Mouse (Mus musculus) liver, embryonic 15.5 days (tissue): ENCODE results near the gene Rtl9. TPM values are rescaled to one million over a fixed set of nuclear protein-coding genes. Genes with fewer than 3 reads are reported as not detected.

Source experiments
- ATAC-seq: fragments of 200-750 bp; cut with Nextera tagmentation; 2 replicates; pipeline ENCODE4 v1.8.0; 2017; ENCODE audit warnings: moderate number of reproducible peaks, mild to moderate bottlenecking, moderate library complexity; ENCODE audit not compliant: insufficient read depth
- H3K27ac ChIP-seq: fragments of 300-500 bp; sonication (generic); replicated peaks from 2 replicates; pipeline ENCODE4 v1.5.1; 2015; ENCODE audit warnings: mild to moderate bottlenecking, inconsistent platforms
- H3K27me3 ChIP-seq: fragments of 300-500 bp; sonication (generic); 2 replicates; pipeline ENCODE4 v1.6.1; 2015; ENCODE audit warnings: mild to moderate bottlenecking, inconsistent platforms
- H3K36me3 ChIP-seq: fragments of 300-500 bp; sonication (generic); replicated peaks from 2 replicates; pipeline ENCODE4 v1.6.1; 2015; ENCODE audit warnings: moderate library complexity, mild to moderate bottlenecking, inconsistent platforms
- H3K4me1 ChIP-seq: fragments of 300-500 bp; sonication (generic); replicated peaks from 2 replicates; pipeline ENCODE4 v1.6.1; 2015; ENCODE audit warnings: inconsistent platforms
- H3K4me2 ChIP-seq: fragments of 300-500 bp; sonication (generic); 2 replicates; pipeline ENCODE4 v1.6.1; 2015; ENCODE audit warnings: moderate library complexity, mild to moderate bottlenecking, inconsistent platforms
- H3K4me3 ChIP-seq: fragments of 300-500 bp; sonication (generic); replicated peaks from 2 replicates; pipeline ENCODE4 v1.5.1; 2015; ENCODE audit warnings: mild to moderate bottlenecking, inconsistent platforms
- H3K9ac ChIP-seq: fragments of 300-500 bp; sonication (generic); 2 replicates; pipeline ENCODE4 v1.6.1; 2015; ENCODE audit warnings: moderate library complexity, mild to moderate bottlenecking, inconsistent platforms
- H3K9me3 ChIP-seq: fragments of 300-500 bp; sonication (generic); replicated peaks from 2 replicates; pipeline ENCODE4 v1.6.1; 2016; ENCODE audit warnings: inconsistent platforms
- WGBS: fragments of 180-500 bp; shearing (Covaris S2); methylation state at CpG from one replicate; pipeline ENCODE4 v1.1.7; 2015; ENCODE audit warnings: mixed read lengths; ENCODE audit not compliant: insufficient replicate concordance; 5-methylcytosine and 5-hydroxymethylcytosine counted together
- polyA plus RNA-seq: library from polyadenylated mRNA; unstranded; fragments of >200 nt; fragmentation: Nextera tagmentation; extraction: Ambion mirVana; gene quantifications from 2 replicates; pipeline ENCODE4 v1.2.1, GENCODE M21; 2015

Gene Rtl9
- polyA plus RNA-seq, result 0.03 TPM in 1 of 2 replicates, not detected in the other

DNA sequence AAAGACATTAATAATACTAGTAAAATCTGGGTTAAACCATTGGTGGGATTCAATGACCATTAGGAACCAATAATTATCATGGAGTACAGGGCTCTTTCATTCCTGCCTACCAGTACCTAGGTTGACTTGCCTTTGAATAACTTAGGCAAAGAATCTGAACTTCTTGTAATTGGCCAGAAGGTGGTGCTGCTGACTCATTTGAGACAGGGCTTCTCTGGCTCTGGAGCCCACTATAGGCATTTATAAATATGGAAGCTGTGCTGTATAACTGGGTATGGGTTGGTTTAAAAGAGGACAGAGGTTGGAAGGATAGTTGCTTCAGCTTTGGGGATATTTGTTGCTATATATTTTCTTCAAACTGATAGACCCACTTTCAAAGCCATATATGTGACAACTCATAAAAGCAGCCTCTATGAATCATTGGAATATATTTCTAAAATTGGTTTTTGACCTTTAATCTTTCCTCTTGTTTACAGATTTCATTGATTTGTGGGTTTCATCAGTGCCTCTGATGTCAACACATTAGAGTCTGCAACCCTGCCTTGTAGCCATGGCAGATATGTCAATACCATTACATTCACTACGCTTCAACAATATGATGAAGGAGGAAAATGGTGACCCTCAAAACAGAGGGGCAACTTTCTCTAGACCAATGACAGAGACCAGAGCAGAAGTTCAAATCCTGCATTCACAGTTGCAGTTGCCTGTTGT lies at the start of gene Rtl9:
Rtl9 (plus strand) TSS at position 551 of the 711 bp plus-strand sequence.
- ATAC-seq, result no peak
- H3K4me2 ChIP-seq, result no peak within 1 kb of the TSS
- H3K27me3 ChIP-seq, result peaks cover 4% of the 10 kb centered on the region; the same call in 1 of the 2 replicates
- H3K9ac ChIP-seq, result no peak within 1 kb of the TSS
- no peak within 1 kb of the TSS for H3K27ac ChIP-seq
- no peak within 1 kb of the TSS for H3K4me3 ChIP-seq
- H3K9me3 ChIP-seq, result no peaks in the 10 kb centered on the region
- 88% methylated on average over 1 of the region's 1 CpGs for WGBS
- H3K4me1 ChIP-seq, result no peaks in the 10 kb centered on the region
- H3K36me3 ChIP-seq, result no peaks in the 10 kb centered on the region

DNA sequence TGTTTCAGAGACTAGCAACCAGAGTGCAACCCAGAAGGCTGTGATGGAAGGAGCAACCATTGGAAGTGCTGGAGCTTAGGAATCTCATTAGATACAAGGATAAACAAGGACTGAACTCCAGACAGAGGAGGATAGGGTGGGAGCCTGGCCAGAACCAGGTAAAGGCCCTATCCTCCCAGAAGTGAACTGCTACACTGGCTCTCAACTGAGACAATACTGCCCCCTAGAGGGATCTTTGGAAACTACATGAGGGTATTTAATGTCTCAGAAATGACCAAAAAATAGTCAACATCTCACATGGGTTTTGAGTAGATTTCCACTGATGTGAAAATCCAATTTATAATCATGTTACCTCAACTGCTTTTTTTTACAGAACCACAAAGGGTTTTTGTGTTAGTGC lies 47.9 kb upstream of the Rtl9 start:
- no peaks in the 10 kb centered on the region for H3K27me3 ChIP-seq
- H3K9me3 ChIP-seq, result no peaks in the 10 kb centered on the region

DNA sequence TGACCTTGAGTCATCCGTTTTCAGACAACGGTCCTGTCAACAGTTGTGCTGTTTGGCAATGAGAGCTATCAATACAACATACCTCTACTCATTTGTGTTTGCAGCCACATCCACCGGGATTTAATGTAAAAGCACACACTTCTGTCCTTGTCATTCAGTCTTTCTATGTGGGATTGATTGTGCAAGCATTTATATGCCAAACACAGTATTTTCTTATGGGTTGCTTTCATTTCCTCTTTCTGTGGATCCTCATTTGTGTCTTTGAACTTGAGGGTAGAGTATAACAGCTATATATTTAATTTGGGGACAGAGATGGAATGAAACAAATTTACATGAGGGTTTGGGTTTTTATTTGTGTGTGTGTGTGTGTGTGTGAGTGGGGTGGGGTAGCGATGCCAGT lies 47.5 kb upstream of the Rtl9 start:
- Histone ChIP-seq H3K4me3 (no peak overlapping the region), H3K4me1 (peaks cover 3% of the 10 kb centered on the region; the same call in 1 of the 2 replicates), H3K4me2 (no peak overlapping the region), H3K27ac (no peak overlapping the region), H3K9ac (no peak overlapping the region), H3K9me3 (no peaks in the 10 kb centered on the region), H3K27me3 (no peaks in the 10 kb centered on the region), H3K36me3 (no peaks in the 10 kb centered on the region)
- 63% methylated on average over 4 of the region's 4 CpGs for WGBS
- ATAC-seq, result no peak

More for the DNA sequence above, 47.9 kb upstream of the Rtl9 start:
- H3K4me1 ChIP-seq, result peaks cover 5% of the 10 kb centered on the region; the same call in 1 of the 2 replicates
- H3K9ac ChIP-seq, result no peak overlapping the region
- no peaks in the 10 kb centered on the region for H3K36me3 ChIP-seq
- no peak overlapping the region for H3K27ac ChIP-seq
- no peak overlapping the region for H3K4me3 ChIP-seq
- no peak overlapping the region for H3K4me2 ChIP-seq
- ATAC-seq, result peak; percentile 64

DNA sequence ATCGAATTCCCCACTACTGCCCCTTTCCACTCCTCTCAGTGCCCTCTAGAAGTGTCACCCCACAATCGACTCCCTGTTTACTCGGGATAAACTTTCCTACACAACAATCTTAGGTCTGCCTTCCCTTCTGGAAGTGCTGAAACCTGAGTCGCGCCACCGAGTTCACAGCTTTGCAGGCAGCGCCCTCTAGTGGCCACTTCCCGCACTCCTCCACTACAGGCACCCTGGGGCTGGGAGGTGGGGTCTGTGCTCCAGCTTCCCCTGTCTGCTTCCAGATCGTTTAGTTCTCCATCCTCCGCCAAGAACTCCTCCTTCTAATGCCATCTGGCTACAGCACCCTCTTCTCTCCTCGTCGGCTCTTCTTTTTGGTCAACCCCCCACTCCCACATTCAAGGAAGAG lies 40.6 kb upstream of the Rtl9 start:
- Histone ChIP-seq H3K4me3 (no peak overlapping the region), H3K27me3 (peaks cover 32% of the 10 kb centered on the region), H3K4me2 (peak overlapping the region; percentile 35; the same call in 1 of the 2 replicates), H3K9me3 (no peaks in the 10 kb centered on the region), H3K9ac (no peak overlapping the region), H3K4me1 (no peaks in the 10 kb centered on the region; the same call in 1 of the 2 replicates), H3K36me3 (no peaks in the 10 kb centered on the region), H3K27ac (no peak overlapping the region)
- no peak for ATAC-seq
- 14% methylated on average over 12 of the region's 12 CpGs for WGBS

DNA sequence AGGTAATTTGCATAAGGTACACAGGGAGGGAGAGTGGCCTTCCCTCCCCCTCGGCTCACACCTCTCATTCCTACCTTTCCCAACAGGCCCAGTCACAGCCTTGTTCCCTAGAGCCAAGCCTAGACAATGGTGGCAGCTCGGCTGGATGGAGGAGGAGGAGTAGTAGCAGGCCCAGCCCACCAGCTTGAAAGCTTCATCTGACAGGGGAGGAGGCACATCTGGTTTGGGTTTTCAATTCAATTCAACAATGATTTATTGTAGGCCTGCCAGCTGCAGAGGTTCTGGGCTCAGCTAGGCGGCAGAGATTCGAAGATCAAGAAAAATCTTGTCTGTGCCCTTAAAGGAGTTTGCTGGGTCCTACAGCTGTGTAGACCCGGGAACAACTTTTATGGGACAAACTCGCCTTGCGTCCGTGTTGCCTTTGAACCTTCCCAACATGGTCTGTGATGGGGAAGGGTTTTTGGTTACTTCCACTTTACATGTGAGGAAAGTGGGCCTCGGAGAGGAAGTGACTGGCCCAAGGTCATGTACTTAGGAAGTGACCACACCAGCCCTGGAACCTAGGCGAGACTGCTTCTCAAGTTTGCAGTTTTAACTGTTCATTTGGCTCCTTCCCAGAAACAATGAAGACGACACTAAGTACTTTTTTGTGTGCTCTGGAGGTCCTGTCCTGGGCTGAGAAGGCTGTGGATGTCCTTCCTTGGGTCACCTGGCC lies 36.6 kb upstream of the Rtl9 start:
- Histone ChIP-seq H3K4me3 (no peak overlapping the region), H3K27ac (no peak overlapping the region)

DNA sequence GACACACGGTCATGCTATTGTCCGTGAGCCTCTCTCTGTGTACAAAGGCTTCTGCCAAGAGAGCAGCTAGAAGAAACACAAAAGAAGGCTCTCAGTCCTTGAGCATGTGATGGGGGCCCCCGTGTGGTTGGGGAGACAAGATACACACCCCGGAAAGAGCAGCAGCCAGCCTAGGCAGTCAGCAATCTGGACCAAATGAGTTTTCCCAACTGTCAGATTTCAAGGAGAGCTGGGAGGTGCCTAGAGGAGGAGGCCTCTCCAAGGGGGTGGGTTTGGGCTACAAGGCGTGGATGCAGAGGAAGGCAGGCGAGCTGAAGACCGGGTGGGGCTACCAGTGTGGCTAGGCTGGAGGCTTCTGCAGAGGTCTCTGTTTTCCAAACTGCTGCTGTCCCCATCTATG lies 35.6 kb upstream of the Rtl9 start:
- H3K4me1 ChIP-seq, result no peaks in the 10 kb centered on the region
- H3K4me3 ChIP-seq, result no peak overlapping the region
- H3K27me3 ChIP-seq, result peaks cover 37% of the 10 kb centered on the region
- no peak overlapping the region for H3K27ac ChIP-seq
- H3K36me3 ChIP-seq, result no peaks in the 10 kb centered on the region
- no peaks in the 10 kb centered on the region for H3K9me3 ChIP-seq
- ATAC-seq, result no peak
- no peak overlapping the region for H3K4me2 ChIP-seq
- 49% methylated on average over 7 of the region's 7 CpGs for WGBS
- H3K9ac ChIP-seq, result no peak overlapping the region

More for the DNA sequence above, 36.6 kb upstream of the Rtl9 start:
- H3K9ac ChIP-seq, result no peak overlapping the region
- peaks cover 40% of the 10 kb centered on the region for H3K27me3 ChIP-seq
- no peak for ATAC-seq
- no peaks in the 10 kb centered on the region for H3K9me3 ChIP-seq
- no peaks in the 10 kb centered on the region; the same call in 1 of the 2 replicates for H3K4me1 ChIP-seq
- H3K36me3 ChIP-seq, result no peaks in the 10 kb centered on the region
- WGBS, result 54% methylated on average over 11 of the region's 11 CpGs
- no peak overlapping the region for H3K4me2 ChIP-seq

DNA sequence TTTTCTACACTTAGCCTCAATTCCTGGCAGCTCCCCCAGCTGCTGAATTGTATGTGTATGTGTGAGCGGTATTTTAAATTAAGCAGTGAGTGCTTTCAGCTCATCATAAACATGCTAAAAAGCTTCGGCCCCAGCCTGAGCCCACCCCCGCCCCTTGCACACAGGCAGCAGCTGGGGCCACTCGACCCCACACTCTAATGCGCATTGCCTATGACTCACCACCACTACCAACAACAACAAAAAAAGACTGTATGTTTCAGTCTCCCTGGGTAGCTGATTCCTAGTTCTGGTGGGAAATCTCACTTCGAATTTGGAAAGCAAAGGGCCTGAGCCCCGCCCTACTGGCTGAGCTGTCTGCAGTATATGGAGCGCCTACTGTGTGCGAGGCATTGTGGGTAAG lies 35.1 kb upstream of the Rtl9 start:
- Histone ChIP-seq H3K27ac (no peak overlapping the region), H3K4me3 (no peak overlapping the region), H3K9me3 (no peaks in the 10 kb centered on the region), H3K36me3 (no peaks in the 10 kb centered on the region), H3K4me2 (no peak overlapping the region), H3K9ac (no peak overlapping the region), H3K4me1 (no peaks in the 10 kb centered on the region), H3K27me3 (peaks cover 32% of the 10 kb centered on the region)
- no peak for ATAC-seq
- 61% methylated on average over 9 of the region's 9 CpGs for WGBS

DNA sequence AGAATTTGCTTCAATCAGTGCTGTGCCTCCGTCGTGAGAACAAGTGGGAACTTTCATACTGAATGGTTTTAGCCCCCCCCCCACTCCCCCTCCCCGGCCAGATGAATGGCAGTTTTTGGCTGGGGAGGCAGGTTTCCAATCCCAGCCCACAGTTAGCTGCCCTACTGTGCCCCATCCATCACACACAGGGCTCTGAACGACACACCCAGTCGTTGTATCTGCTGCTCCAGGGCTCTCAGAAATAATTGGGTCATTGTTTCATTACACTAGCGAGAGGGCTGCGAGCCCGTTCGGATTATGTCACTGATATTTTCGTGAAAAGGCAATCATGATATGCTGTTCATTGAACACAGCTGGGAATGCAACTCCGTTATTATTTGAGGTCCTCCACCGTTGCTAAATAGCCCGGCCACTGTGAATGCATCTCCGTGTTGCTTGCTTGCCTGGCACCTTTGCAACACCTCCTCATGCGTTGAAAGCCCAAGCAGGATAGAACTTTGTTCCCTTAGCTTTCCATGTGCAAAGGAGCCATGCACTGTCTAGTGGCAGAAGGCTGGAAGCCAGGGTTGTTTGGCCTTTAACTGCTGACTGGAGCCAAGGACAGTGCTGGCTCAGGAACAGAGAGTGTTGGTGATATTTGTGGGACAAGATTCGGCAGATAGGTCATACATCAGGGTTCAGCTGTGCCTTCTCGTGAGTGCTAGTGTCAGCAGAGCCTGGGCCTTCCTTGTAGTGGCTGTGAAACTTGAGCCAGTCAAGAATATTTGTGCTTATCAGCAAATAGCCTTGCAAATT lies 32.9 kb upstream of the Rtl9 start:
- Histone ChIP-seq H3K27ac (no peak overlapping the region), H3K4me3 (no peak overlapping the region), H3K27me3 (peaks cover 19% of the 10 kb centered on the region; the same call in 1 of the 2 replicates), H3K36me3 (no peaks in the 10 kb centered on the region), H3K9me3 (no peaks in the 10 kb centered on the region), H3K4me1 (no peaks in the 10 kb centered on the region), H3K9ac (no peak overlapping the region), H3K4me2 (no peak overlapping the region)
- 58% methylated on average over 17 of the region's 17 CpGs for WGBS
- no peak for ATAC-seq

DNA sequence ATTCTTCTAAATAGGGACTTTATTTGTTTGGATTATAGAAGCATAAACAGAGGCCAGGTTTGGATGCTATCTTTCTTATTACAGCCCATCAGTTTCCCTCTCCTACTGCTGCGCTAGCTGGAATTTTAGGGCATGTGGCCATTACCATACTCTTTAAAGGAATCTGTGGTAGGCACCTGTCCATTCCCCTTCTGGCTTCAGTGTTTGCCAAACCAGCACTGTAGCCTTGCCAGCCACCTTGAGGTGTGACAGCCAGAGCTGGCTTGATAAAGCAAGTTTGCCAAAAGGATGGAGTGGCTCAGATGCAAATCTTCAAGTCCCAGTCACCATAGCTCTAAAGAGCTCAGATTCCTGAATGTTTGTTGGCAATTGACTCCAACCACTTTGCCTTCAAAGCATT lies 32.3 kb upstream of the Rtl9 start:
- H3K4me1 ChIP-seq, result no peaks in the 10 kb centered on the region
- H3K4me2 ChIP-seq, result no peak overlapping the region
- ATAC-seq, result no peak
- no peak overlapping the region for H3K27ac ChIP-seq
- WGBS, result 83% methylated on average over 1 of the region's 1 CpGs
- no peak overlapping the region for H3K9ac ChIP-seq
- H3K9me3 ChIP-seq, result no peaks in the 10 kb centered on the region
- H3K36me3 ChIP-seq, result no peaks in the 10 kb centered on the region
- no peak overlapping the region for H3K4me3 ChIP-seq
- H3K27me3 ChIP-seq, result 0 out of 2 replicates have a peak, but pooled peaks cover 17% of the 10 kb centered on the region

DNA sequence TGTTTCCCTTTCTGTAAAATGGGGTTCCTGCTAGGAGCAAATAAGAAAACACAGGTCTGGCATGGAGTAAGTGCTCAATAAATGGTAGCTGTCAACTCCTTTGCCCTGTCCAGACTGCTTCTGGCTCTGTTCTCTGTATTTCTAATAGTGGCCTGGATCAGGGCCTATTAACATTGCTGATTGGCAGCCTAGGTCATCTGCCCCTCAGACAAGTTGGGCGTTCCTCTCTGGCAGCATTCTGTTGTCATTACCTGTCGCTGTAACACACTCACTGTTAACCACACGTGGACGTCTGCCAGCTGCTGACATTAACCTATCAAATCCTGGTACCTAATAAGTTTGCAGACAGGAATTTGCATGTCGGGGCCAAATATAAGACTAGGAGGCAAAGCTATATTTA lies 31.8 kb upstream of the Rtl9 start:
- Histone ChIP-seq H3K4me3 (no peak overlapping the region), H3K9ac (no peak overlapping the region), H3K4me2 (no peak overlapping the region), H3K27me3 (0 out of 2 replicates have a peak, but pooled peaks cover 17% of the 10 kb centered on the region), H3K4me1 (no peaks in the 10 kb centered on the region), H3K36me3 (no peaks in the 10 kb centered on the region), H3K27ac (no peak overlapping the region), H3K9me3 (no peaks in the 10 kb centered on the region)
- ATAC-seq, result no peak
- 39% methylated on average over 5 of the region's 5 CpGs for WGBS
